Mouse (Mus musculus) midbrain, embryonic 11.5 days (tissue): ENCODE results near the gene Nabp2. TPM values are rescaled to one million over a fixed set of nuclear protein-coding genes. Genes with fewer than 3 reads are reported as not detected.
A peak's percentile ranks its signal among the peaks of the same experiment; 100 is the strongest.

Source experiments
- ATAC-seq: fragments of 200-750 bp; cut with Nextera tagmentation; 2 replicates; pipeline ENCODE4 v1.8.0; 2017; ENCODE audit warnings: moderate TSS enrichment, moderate library complexity; ENCODE audit not compliant: low FRiP score
- DNase-seq: peaks from one replicate; pipeline ENCODE4 v3.0.0; 2015; ENCODE audit warnings: low spot score; ENCODE audit errors: missing footprints
- H3K27ac ChIP-seq: fragments of 300-500 bp; sonication (generic); 2 replicates; pipeline ENCODE4 v1.5.1; 2014; ENCODE audit warnings: low read depth, low read length
- H3K27me3 ChIP-seq: fragments of 300-500 bp; sonication (generic); 2 replicates; pipeline ENCODE4 v1.6.1; 2014; ENCODE audit warnings: mild to moderate bottlenecking, low read length, moderate library complexity, mixed read lengths; ENCODE audit not compliant: control insufficient read depth, insufficient read depth
- H3K36me3 ChIP-seq: fragments of 300-500 bp; sonication (generic); 2 replicates; pipeline ENCODE4 v1.6.1; 2014; ENCODE audit warnings: mild to moderate bottlenecking, low read length, moderate library complexity, mixed read lengths; ENCODE audit not compliant: control insufficient read depth, insufficient read depth
- H3K4me1 ChIP-seq: fragments of 300-500 bp; sonication (generic); 2 replicates; pipeline ENCODE4 v1.6.1; 2014; ENCODE audit warnings: low read length; ENCODE audit not compliant: control insufficient read depth, insufficient read depth
- H3K4me2 ChIP-seq: fragments of 300-500 bp; sonication (generic); 2 replicates; pipeline ENCODE4 v1.6.1; 2014; ENCODE audit warnings: mild to moderate bottlenecking, moderate library complexity
- H3K4me3 ChIP-seq: fragments of 300-500 bp; sonication (generic); 2 replicates; pipeline ENCODE4 v1.5.1; 2014; ENCODE audit warnings: low read depth, low read length
- H3K9ac ChIP-seq: fragments of 300-500 bp; sonication (generic); 2 replicates; pipeline ENCODE4 v1.6.1; 2014; ENCODE audit warnings: low read length
- H3K9me3 ChIP-seq: fragments of 300-500 bp; sonication (generic); 2 replicates; pipeline ENCODE4 v1.6.1; 2016; ENCODE audit warnings: low read length; ENCODE audit not compliant: control insufficient read depth
- WGBS: fragments of 180-500 bp; shearing (Covaris S2); extraction: QIAGEN DNeasy Blood & Tissue Kit; methylation state at CpG from one replicate; pipeline ENCODE4 v1.1.7; 2014; 5-methylcytosine and 5-hydroxymethylcytosine counted together
- polyA plus RNA-seq: library from polyadenylated mRNA; unstranded; fragments of >200 nt; fragmentation: Nextera tagmentation; extraction: Ambion mirVana; gene quantifications from 2 replicates; pipeline ENCODE4 v1.2.1, GENCODE M21; 2014

Nabp2 gene
- polyA plus RNA-seq, 1 experiment from 2014 or later, result 154 TPM

GRCm38 (mm10) chr10:128374393-128374792 is 36.9 kb downstream of the Nabp2 start:
- Histone ChIP-seq H3K4me2 (no peak overlapping the region), H3K36me3 (0 out of 2 replicates have a peak, but pooled peaks cover 3% of the 10 kb centered on the region), H3K9me3 (no peaks in the 10 kb centered on the region), H3K4me1 (peaks cover 17% of the 10 kb centered on the region), H3K27ac (no peak overlapping the region), H3K9ac (no peak overlapping the region), H3K27me3 (no peaks in the 10 kb centered on the region), H3K4me3 (no peak overlapping the region)
- no peak for ATAC-seq
- DNase-seq, result no peak
- 79% methylated on average over 6 of the region's 6 CpGs for WGBS

DNA sequence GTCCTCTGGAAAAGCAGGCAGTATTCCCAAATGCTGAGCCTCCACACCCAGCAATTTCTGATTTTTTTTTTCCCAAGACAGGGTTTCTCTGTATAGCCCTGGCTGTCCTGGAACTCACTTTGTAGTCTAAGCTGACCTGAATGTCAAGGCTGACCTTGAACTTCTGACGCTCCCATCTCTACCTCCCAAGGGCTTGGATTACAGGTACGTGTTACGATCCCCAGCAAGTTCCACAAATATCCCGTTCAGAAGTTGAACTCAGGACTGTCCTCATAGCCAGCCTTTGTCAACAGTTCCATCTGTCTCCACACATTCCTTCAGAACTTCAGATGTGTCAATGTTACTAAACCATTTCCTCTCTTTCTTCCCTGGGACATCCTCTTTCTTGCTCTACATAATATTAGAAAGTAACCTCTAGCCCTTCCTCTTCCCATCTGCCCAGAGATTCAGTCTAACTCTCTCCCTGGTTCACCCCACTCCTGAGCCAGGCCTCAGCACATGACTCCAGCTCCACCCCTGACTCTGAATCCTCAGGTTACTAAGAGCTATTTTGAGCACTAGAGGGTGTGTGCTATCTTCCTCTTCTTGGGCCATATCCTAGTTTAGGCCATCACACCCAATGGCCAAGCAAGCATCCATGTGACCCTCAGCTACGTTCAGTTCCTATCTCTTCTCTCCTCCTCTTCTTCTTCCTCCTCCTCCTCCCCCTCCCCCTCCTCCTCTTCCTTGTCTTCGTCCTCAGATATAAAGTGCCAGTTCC is 38.1 kb downstream of the Nabp2 start:
- no peak overlapping the region for H3K9ac ChIP-seq
- ATAC-seq (no peak), DNase-seq (no peak)
- no peak overlapping the region for H3K4me2 ChIP-seq
- peaks cover 11% of the 10 kb centered on the region for H3K4me1 ChIP-seq
- H3K36me3 ChIP-seq, result no peaks in the 10 kb centered on the region
- 84% methylated on average over 6 of the region's 6 CpGs for WGBS
- H3K27ac ChIP-seq, result no peak overlapping the region
- H3K9me3 ChIP-seq, result no peaks in the 10 kb centered on the region
- H3K27me3 ChIP-seq, result no peaks in the 10 kb centered on the region
- no peak overlapping the region for H3K4me3 ChIP-seq

- ATAC-seq (no peak), DNase-seq (no peak)
- Histone ChIP-seq H3K4me1 (peaks cover 11% of the 10 kb centered on the region), H3K27ac (no peak overlapping the region), H3K9me3 (no peaks in the 10 kb centered on the region), H3K27me3 (no peaks in the 10 kb centered on the region), H3K36me3 (no peaks in the 10 kb centered on the region), H3K9ac (no peak overlapping the region), H3K4me2 (no peak overlapping the region), H3K4me3 (no peak overlapping the region)
- 85% methylated on average over 5 of the region's 5 CpGs for WGBS
Measured at GRCm38 (mm10) chr10:128372142-128372541, 39.1 kb downstream of the Nabp2 start.

DNA sequence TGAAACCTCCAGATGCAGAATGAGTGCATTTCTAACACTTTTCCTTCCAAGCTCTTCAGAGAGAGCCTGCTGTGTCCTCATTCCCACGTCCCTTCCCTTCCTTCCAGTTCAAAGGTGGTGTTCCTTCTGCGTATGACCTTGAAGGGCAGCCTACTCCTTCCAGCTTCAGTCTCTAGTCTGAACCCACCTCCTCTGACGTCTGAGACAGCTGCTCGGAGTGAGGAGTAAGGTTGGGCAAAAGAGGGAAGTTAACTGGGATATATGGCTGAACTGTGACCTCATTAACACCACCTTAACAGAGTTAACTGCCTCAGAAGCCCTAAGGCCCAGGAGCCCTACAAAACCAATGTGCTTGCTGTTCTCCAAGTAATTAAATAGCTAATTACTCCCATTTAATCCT is 40.7 kb downstream of the Nabp2 start:
- no peak overlapping the region for H3K9ac ChIP-seq
- no peak overlapping the region for H3K27ac ChIP-seq
- no peaks in the 10 kb centered on the region for H3K36me3 ChIP-seq
- H3K9me3 ChIP-seq, result no peaks in the 10 kb centered on the region
- DNase-seq (no peak), ATAC-seq (no peak)
- H3K4me3 ChIP-seq, result no peak overlapping the region
- H3K27me3 ChIP-seq, result no peaks in the 10 kb centered on the region
- H3K4me1 ChIP-seq, result peaks cover 8% of the 10 kb centered on the region
- H3K4me2 ChIP-seq, result no peak overlapping the region
- 64% methylated on average over 4 of the region's 4 CpGs for WGBS

- Histone ChIP-seq H3K27me3 (no peaks in the 10 kb centered on the region), H3K4me3 (no peak overlapping the region), H3K9ac (no peak overlapping the region), H3K36me3 (peaks cover 3% of the 10 kb centered on the region; the same call in 1 of the 2 replicates), H3K4me1 (peaks cover 8% of the 10 kb centered on the region), H3K27ac (no peak overlapping the region), H3K9me3 (no peaks in the 10 kb centered on the region), H3K4me2 (no peak overlapping the region)
- 67% methylated on average over 5 of the region's 6 CpGs for WGBS
- no peak for ATAC-seq
- DNase-seq, result no peak
Measured at GRCm38 (mm10) chr10:128370021-128370420, 41.3 kb downstream of the Nabp2 start.

DNA sequence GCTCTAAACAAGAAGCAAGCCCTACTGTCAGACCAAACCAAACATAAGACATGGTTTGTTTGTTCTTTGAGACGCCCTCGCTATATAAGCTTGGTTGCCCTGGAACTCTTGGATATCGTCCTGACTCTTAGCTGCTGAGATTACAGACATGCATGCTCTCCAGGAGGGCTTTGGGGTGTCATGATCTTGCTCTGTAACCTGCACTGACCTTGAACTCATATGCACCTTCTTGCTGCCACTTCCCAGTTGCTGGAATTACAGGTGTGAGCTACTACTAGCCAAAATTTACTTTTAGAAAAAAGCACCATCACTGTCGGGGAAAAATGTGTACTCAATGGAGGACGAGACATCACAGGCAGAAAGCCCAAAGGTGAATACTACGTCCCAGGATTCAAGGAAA is 41.7 kb downstream of the Nabp2 start:
- Histone ChIP-seq H3K36me3 (peaks cover 3% of the 10 kb centered on the region; the same call in 1 of the 2 replicates), H3K4me2 (peak overlapping the region; percentile 68), H3K4me1 (peaks cover 8% of the 10 kb centered on the region), H3K27me3 (no peaks in the 10 kb centered on the region), H3K4me3 (peak overlapping the region; percentile 59), H3K9me3 (no peaks in the 10 kb centered on the region), H3K9ac (peak overlapping the region; percentile 66), H3K27ac (peak overlapping the region; percentile 86)
- no peak for DNase-seq
- ATAC-seq, result no peak
- 82% methylated on average over 6 of the region's 6 CpGs for WGBS

- 10% methylated on average over 9 of the region's 9 CpGs for WGBS
- Histone ChIP-seq H3K27me3 (no peaks in the 10 kb centered on the region), H3K4me3 (peak overlapping the region; percentile 59), H3K4me2 (peak overlapping the region; percentile 68), H3K4me1 (peaks cover 8% of the 10 kb centered on the region), H3K9ac (peak overlapping the region; percentile 66), H3K9me3 (no peaks in the 10 kb centered on the region), H3K36me3 (peaks cover 3% of the 10 kb centered on the region; the same call in 1 of the 2 replicates), H3K27ac (peak overlapping the region; percentile 86)
- no peak for ATAC-seq
- no peak for DNase-seq
Measured at GRCm38 (mm10) chr10:128369218-128369543, 42.1 kb downstream of the Nabp2 start.

- H3K27ac ChIP-seq, result peak within 1 kb of the TSS; percentile 86
- peaks cover 8% of the 10 kb centered on the region for H3K4me1 ChIP-seq
- peak; percentile 98 for DNase-seq
- under 1% methylated on average over 87 of the region's 87 CpGs for WGBS
- H3K4me3 ChIP-seq, result peak within 1 kb of the TSS; percentile 59
- H3K9me3 ChIP-seq, result no peaks in the 10 kb centered on the region
- peak within 1 kb of the TSS; percentile 68 for H3K4me2 ChIP-seq
- H3K27me3 ChIP-seq, result no peaks in the 10 kb centered on the region
- H3K9ac ChIP-seq, result peak within 1 kb of the TSS; percentile 66
- H3K36me3 ChIP-seq, result peaks cover 3% of the 10 kb centered on the region; the same call in 1 of the 2 replicates
- peak; percentile 96 for ATAC-seq
Measured at GRCm38 (mm10) chr10:128368402-128369217, 42.7 kb downstream of the Nabp2 start, which contains the start of gene Coq10a. Gene Coq10a, minus strand, starts transcription at chr10:128368997.

- peak overlapping the region; percentile 66 for H3K9ac ChIP-seq
- H3K4me1 ChIP-seq, result peaks cover 8% of the 10 kb centered on the region
- H3K27me3 ChIP-seq, result no peaks in the 10 kb centered on the region
- H3K4me2 ChIP-seq, result peak overlapping the region; percentile 68
- DNase-seq (peak; percentile 89), ATAC-seq (no peak)
- H3K9me3 ChIP-seq, result no peaks in the 10 kb centered on the region
- peak overlapping the region; percentile 59 for H3K4me3 ChIP-seq
- peak overlapping the region; percentile 86 for H3K27ac ChIP-seq
- 17% methylated on average over 19 of the region's 19 CpGs for WGBS
- H3K36me3 ChIP-seq, result peaks cover 5% of the 10 kb centered on the region; the same call in 1 of the 2 replicates
Measured at GRCm38 (mm10) chr10:128367899-128368401, 43.3 kb downstream of the Nabp2 start.
